Comparison of ENCODE assay signal across 8 mouse cellular contexts in the genomic region with DNA sequence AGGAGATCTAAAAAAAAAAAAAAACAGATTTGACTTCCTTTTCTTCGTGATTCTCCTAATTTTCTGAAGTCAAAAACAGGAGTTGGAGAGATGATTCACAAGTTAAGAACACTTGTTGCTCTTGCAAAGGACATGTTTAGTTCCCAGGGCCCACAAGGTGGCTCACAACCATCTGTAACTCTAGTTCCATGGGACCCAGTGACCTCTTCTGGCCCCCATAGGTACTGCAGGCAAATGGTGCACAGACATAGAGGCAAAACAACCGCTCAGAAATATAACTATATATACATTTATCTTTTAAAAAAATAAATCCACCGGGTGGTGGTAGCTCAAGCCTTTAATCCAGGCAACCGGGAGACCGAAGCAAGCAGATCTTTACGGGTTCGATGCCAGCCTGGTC. TPM values are rescaled to one million over a fixed set of nuclear protein-coding genes. Genes with fewer than 3 reads are reported as not detected.
DNase-seq lines count a peak whose midpoint lies in the region; TF ChIP-seq lines count a peak whose summit lies in the region.

No protein-coding gene starts in this region.

- peak; percentile 89 to 100 (median 91) for TF ChIP-seq CTCF in MEL (IDR thresholded peaks at IDR 0.05 in 2 of 3, conservative IDR thresholded peaks at IDR 0.05 in 1 of 3; ENCODE audit: control insufficient read depth in 1 of 3, insufficient read depth in 1 of 3, low read depth in 2 of 3, low read length in 3 of 3, poor library complexity in 1 of 3, severe bottlenecking in 1 of 3)
- peak; percentile 41 for TF ChIP-seq CTCF in bone marrow macrophage, adult 2 months (IDR thresholded peaks at IDR 0.05; ENCODE audit: low read depth, low read length)

- H3K9ac ChIP-seq in MEL (ENCODE audit: control insufficient read depth, low read depth, low read length, poor library complexity, severe bottlenecking): peak overlapping the region; percentile 94

- TF ChIP-seq EP300 in MEL (IDR thresholded peaks at IDR 0.05; ENCODE audit: low read depth in 1 of 2, low read length in 2 of 2): no peak

- peaks cover 7 to 17% of the 10 kb centered on the region in 2 experiments; a peak in 3 of 4 replicates for H3K36me3 ChIP-seq in MEL (ENCODE audit: control insufficient read depth in 1 of 2, insufficient read depth in 2 of 2, low read length in 2 of 2)
- peaks cover 37% of the 10 kb centered on the region for H3K36me3 ChIP-seq in erythroblast, embryonic 14.5 days (ENCODE audit: control insufficient read depth)

- no peak for TF ChIP-seq POLR2A in MEL (IDR thresholded peaks at IDR 0.05; ENCODE audit: control insufficient read depth in 1 of 2, insufficient read depth in 1 of 2, low read depth in 1 of 2, low read length in 2 of 2, poor library complexity in 1 of 2)
- TF ChIP-seq POLR2A in bone marrow macrophage, adult 2 months (IDR thresholded peaks at IDR 0.05; ENCODE audit: borderline replicate concordance, low read depth, low read length): no peak

- H3K27ac ChIP-seq in MEL (ENCODE audit: control insufficient read depth, low read depth, low read length): no peak overlapping the region
- H3K27ac ChIP-seq in bone marrow macrophage, adult 2 months (ENCODE audit: insufficient read depth, low read depth, low read length): no peak overlapping the region

- H3K79me2 ChIP-seq in MEL (ENCODE audit: control insufficient read depth, insufficient read depth, low read length, poor library complexity): peaks cover 16% of the 10 kb centered on the region

- TF ChIP-seq RAD21 in MEL (IDR thresholded peaks at IDR 0.05; ENCODE audit: low read depth, low read length): peak; percentile 76

- no peaks in the 10 kb centered on the region for H3K9me3 ChIP-seq in MEL (replicated peaks; ENCODE audit: insufficient read depth, low read length)
- H3K9me3 ChIP-seq in erythroblast, embryonic 14.5 days (ENCODE audit: control insufficient read depth, low read length): no peaks in the 10 kb centered on the region

- H3K4me3 ChIP-seq in MEL (ENCODE audit: control insufficient read depth in 1 of 2, insufficient read depth in 1 of 2, low read depth in 2 of 2, low read length in 2 of 2): peak overlapping the region; percentile 48 to 88
- H3K4me3 ChIP-seq in bone marrow macrophage, adult 2 months (ENCODE audit: insufficient read depth, low read length): peak overlapping the region; percentile 45
- H3K4me3 ChIP-seq in erythroblast, embryonic 14.5 days (replicated peaks): peak overlapping the region; percentile 94

- peak; percentile 96 for DNase-seq in MEL (ENCODE audit: low read depth, low spot score)
- peak; percentile 39 to 71 for DNase-seq in heart, postnatal 10 days
- DNase-seq in kidney, postnatal 4 days: peak; percentile 78 to 81
- peak; percentile 72 for DNase-seq in lung, postnatal 10 days
- peak; percentile 72 for DNase-seq in retina, embryonic 14.5 days (ENCODE audit: low spot score)
- peak; percentile 75 to 76 for DNase-seq in thymus, postnatal 36 days

- intact Hi-C loops in heart, postnatal 10 days (cut with DNase I): loop anchor here (5.0 kb wide), 1 partner anchor 636 kb away; no protein-coding TSS in a partner anchor

- peaks cover 3 to 5% of the 10 kb centered on the region in 2 experiments for H3K4me1 ChIP-seq in MEL (ENCODE audit: control insufficient read depth in 1 of 2, insufficient read depth in 2 of 2, low read length in 2 of 2)
- H3K4me1 ChIP-seq in bone marrow macrophage, adult 2 months (ENCODE audit: control insufficient read depth, insufficient read depth, low read length): peaks cover 3% of the 10 kb centered on the region; the same call in 1 of the 2 replicates
- peaks cover 13% of the 10 kb centered on the region for H3K4me1 ChIP-seq in erythroblast, embryonic 14.5 days (ENCODE audit: control insufficient read depth)

- no peaks in the 10 kb centered on the region for H3K27me3 ChIP-seq in MEL (ENCODE audit: control insufficient read depth in 1 of 2, insufficient read depth in 2 of 2, low read length in 2 of 2)
- no peaks in the 10 kb centered on the region for H3K27me3 ChIP-seq in erythroblast, embryonic 14.5 days (ENCODE audit: control insufficient read depth)

TF ChIP-seq in MEL, 35 proteins besides CTCF, POLR2A, EP300 and RAD21:
- TF ChIP-seq MAFK (IDR thresholded peaks at IDR 0.05; ENCODE audit: borderline replicate concordance, low read depth, low read length) (no peak), ZC3H11A (IDR thresholded peaks at IDR 0.05; ENCODE audit: low read depth, low read length) (peak; percentile 58; the same call in 1 of the 2 replicates), HCFC1 (IDR thresholded peaks at IDR 0.05; ENCODE audit: low read depth, low read length) (peak; percentile 61), TBP (IDR thresholded peaks at IDR 0.05; ENCODE audit: low read depth, low read length) (0 out of 2 replicates have a peak, but pooled peaks have one; percentile 28), CHD2 (IDR thresholded peaks at IDR 0.05; ENCODE audit: low read length) (no peak), NRF1 (IDR thresholded peaks at IDR 0.05; ENCODE audit: insufficient read depth, low read depth, low read length, poor library complexity, severe bottlenecking) (no peak), SMC3 (IDR thresholded peaks at IDR 0.05; ENCODE audit: low read depth, low read length) (peak; percentile 87), MEF2A (IDR thresholded peaks at IDR 0.05; ENCODE audit: extremely low read depth, insufficient replicate concordance, low read depth, low read length, poor library complexity, severe bottlenecking) (no peak)

RNA-seq across cellular contexts. Expression of a gene that starts 1.2 kb away (rescaled TPM):
- total RNA-seq in MEL (2012; rRNA removed): 36.5 and 40.7 TPM in 2 replicates
- polyA plus RNA-seq in MEL (2012; ENCODE audit: insufficient read depth in 1 of 2, insufficient read length in 2 of 2, low read depth in 1 of 2, low replicate concordance in 2 of 2, missing spikeins in 1 of 2): 10 to 100 TPM in 1 of 2 experiments, not detected in 1; 48.8 TPM
- 23.5 and 29.4 TPM in 2 replicates for polyA plus RNA-seq in bone marrow macrophage, adult 2 months (2012; ENCODE audit: insufficient read depth, insufficient read length, missing spikeins)
- polyA plus RNA-seq in erythroblast, embryonic 14.5 days (2012): 4.9 and 5.1 TPM in 2 replicates
- 10 to 100 TPM; 22.3 to 22.7 TPM for total RNA-seq in heart, postnatal 10 days (2021)

RNA-seq across cellular contexts. Expression of a gene that starts 11.2 kb away (rescaled TPM):
- total RNA-seq in MEL (2012; rRNA removed): 82.7 and 86.7 TPM in 2 replicates
- polyA plus RNA-seq in MEL (2012; ENCODE audit: insufficient read depth in 1 of 2, insufficient read length in 2 of 2, low read depth in 1 of 2, low replicate concordance in 2 of 2, missing spikeins in 1 of 2): 100 to 1,000 TPM in 1 of 2 experiments, 10 to 100 TPM in 1; 85.0 to 135 TPM
- 24.3 and 27.8 TPM in 2 replicates for polyA plus RNA-seq in bone marrow macrophage, adult 2 months (2012; ENCODE audit: insufficient read depth, insufficient read length, missing spikeins)
- polyA plus RNA-seq in erythroblast, embryonic 14.5 days (2012): 0.07 and 0.11 TPM in 2 replicates
- total RNA-seq in heart, postnatal 10 days (2021): 10 to 100 TPM; 15.9 to 19.7 TPM

Comparison
In these comparisons a context has a peak if more than half of its experiments do, and no peak if none do; other contexts are left out.
1. RNA of a gene that starts 11.2 kb away (polyA plus RNA-seq): 85.0 to 135 TPM in MEL and 24.3 to 27.8 TPM in bone marrow macrophage, adult 2 months; 0.07 to 0.11 TPM in erythroblast, embryonic 14.5 days; every median in the first group is over 10 times any median in the second.
2. Peak in every context shown above with its lines, with median percentiles within 50 percentile points of each other: DNase-seq and H3K4me3 ChIP-seq.